Mouse (Mus musculus): ENCODE measurements at regions not wholly inside any gene's neighbourhood (a gene's known extent, or its start where the extent isn't known, plus 50 kb on each side); places are given as distances from the start of the nearest gene placed in this dataset.
A peak's percentile ranks its signal among the peaks of the same experiment; 100 is the strongest.

GRCm38 (mm10) chr13:71064590-71065307 is 223.1 kb upstream of the Adamts16 start:
- intact Hi-C loops (cut with DNase I) = no loop called here
- no peak for DNase-seq

GRCm38 (mm10) chr13:71053361-71054264 is 212.0 kb upstream of the Adamts16 start:
- intact Hi-C loops (cut with DNase I) = no loop called here
- no peak for DNase-seq

- intact Hi-C loops (cut with DNase I) = no loop called here
- DNase-seq = no peak
These were observed 209.0 kb upstream of the Adamts16 start for GRCm38 (mm10) chr13:71050646-71051045.

- DNase-seq = no peak
- intact Hi-C loops (cut with DNase I) = no loop called here
These were observed 194.4 kb upstream of the Adamts16 start for GRCm38 (mm10) chr13:71036000-71036399.

GRCm38 (mm10) chr13:71034926-71035687 is 193.5 kb upstream of the Adamts16 start:
- no peak for DNase-seq
- intact Hi-C loops (cut with DNase I) = no loop called here

GRCm38 (mm10) chr13:71008216-71008615 is 166.6 kb upstream of the Adamts16 start:
- peak in 1 of 2 experiments; percentile 34 for DNase-seq
- intact Hi-C loops (cut with DNase I) = loop anchor here (10.0 kb wide), 1 partner anchor 393 kb away; no protein-coding TSS in a partner anchor

GRCm38 (mm10) chr13:71006117-71006516 is 164.5 kb upstream of the Adamts16 start:
- DNase-seq = peak; percentile 8 to 55
- intact Hi-C loops (cut with DNase I) = loop anchor here (10.0 kb wide), 1 partner anchor 391 kb away; no protein-coding TSS in a partner anchor

GRCm38 (mm10) chr13:71003517-71003916 is 161.9 kb upstream of the Adamts16 start:
- intact Hi-C loops (cut with DNase I) = loop anchor here (10.0 kb wide), 1 partner anchor 389 kb away; no protein-coding TSS in a partner anchor
- DNase-seq = no peak

GRCm38 (mm10) chr13:71001278-71001677 is 159.7 kb upstream of the Adamts16 start:
- DNase-seq = peak; percentile 53 to 73
- intact Hi-C loops (cut with DNase I) = loop anchor here (2.0 to 10.0 kb wide), 3 partner anchors 160 to 386 kb away; partner anchors contain the start of gene Adamts16

GRCm38 (mm10) chr13:71000422-71001008 is 158.9 kb upstream of the Adamts16 start:
- DNase-seq = no peak
- intact Hi-C loops (cut with DNase I) = loop anchor here (2.0 to 10.0 kb wide), 3 partner anchors 160 to 386 kb away; partner anchors contain the start of gene Adamts16

GRCm38 (mm10) chr13:70993522-70993921 is 151.9 kb upstream of the Adamts16 start:
- DNase-seq = no peak
- intact Hi-C loops (cut with DNase I) = no loop called here

GRCm38 (mm10) chr13:70989999-70990645 is 148.5 kb upstream of the Adamts16 start:
- no peak for DNase-seq
- intact Hi-C loops (cut with DNase I) = no loop called here

GRCm38 (mm10) chr13:70979344-70979743 is 137.7 kb upstream of the Adamts16 start:
- intact Hi-C loops (cut with DNase I) = no loop called here
- no peak for DNase-seq

GRCm38 (mm10) chr13:70978547-70979307 is 137.1 kb upstream of the Adamts16 start:
- intact Hi-C loops (cut with DNase I) = no loop called here

GRCm38 (mm10) chr13:70969596-70969995 is 128.0 kb upstream of the Adamts16 start:
- intact Hi-C loops (cut with DNase I) = no loop called here
- DNase-seq = no peak

More at GRCm38 (mm10) chr13:70978547-70979307, 137.1 kb upstream of the Adamts16 start:
- no peak for DNase-seq

- DNase-seq = peak in 1 of 2 experiments; percentile 7
- intact Hi-C loops (cut with DNase I) = no loop called here
These were observed 126.2 kb upstream of the Adamts16 start for GRCm38 (mm10) chr13:70967781-70968180.

GRCm38 (mm10) chr13:70963384-70963783 is 121.8 kb upstream of the Adamts16 start:
- intact Hi-C loops (cut with DNase I) = no loop called here
- peak in 1 of 2 experiments; percentile 14 for DNase-seq

GRCm38 (mm10) chr13:70934309-70935037 is 92.9 kb upstream of the Adamts16 start:
- no peak for DNase-seq
- intact Hi-C loops (cut with DNase I) = no loop called here

Measured in heart, postnatal 14 days (tissue).